Mouse (Mus musculus): Measurements from ENCODE around the gene Cox18.
"Not testable (repeated sequence)": the region's sequence is repeated elsewhere in the genome, so short reads cannot be mapped to it uniquely, and the experiment has no call there.

The Cox18 gene

GRCm38 (mm10) chr5:90223534-90224381 is at the start of gene Cox18:
Cox18 (minus strand) TSS chr5:90224001.
- peak; percentile 100 for DNase-seq

GRCm38 (mm10) chr5:90262230-90262629 is 38.4 kb upstream of the Cox18 start:
- DNase-seq, result not testable (repeated sequence)

DNA sequence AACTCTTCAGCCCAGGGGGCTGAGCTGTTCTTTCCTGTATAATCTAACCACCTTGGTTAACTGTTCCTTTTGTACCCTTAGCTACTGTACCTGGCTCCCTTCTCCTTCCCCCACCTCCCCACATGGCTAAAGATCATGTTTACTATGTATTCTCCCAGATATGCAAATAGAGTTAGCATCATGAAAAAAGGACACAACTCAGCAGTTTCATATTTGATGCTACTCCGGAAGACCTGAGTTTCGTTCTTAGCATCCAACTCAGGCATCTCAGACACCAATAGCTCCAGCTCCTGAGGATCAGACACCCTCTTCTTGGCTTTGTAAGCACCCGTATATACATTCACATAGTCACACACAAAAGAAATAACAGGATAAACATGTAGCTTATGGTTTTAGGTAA is 33.2 kb upstream of the Cox18 start:
- DNase-seq, result no peak

DNA sequence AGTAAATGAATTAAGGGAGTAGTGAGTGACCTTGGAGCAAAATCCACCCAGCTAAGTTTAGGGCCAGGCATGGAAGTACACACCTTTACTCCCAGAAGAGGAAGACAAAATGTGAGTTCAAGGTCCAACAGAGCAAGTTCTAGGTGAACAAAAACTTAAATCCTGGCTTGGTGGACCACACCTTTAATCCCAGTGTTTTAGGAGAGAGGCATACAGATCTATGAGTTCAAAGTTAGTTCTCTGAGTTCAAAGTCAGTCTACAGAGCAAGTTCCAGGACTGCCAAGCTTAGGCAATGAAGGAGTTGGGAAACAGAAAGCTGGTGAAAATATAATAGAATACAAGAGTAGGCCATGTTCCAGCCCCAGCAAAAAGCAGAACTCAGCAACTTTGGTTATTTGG is 23.7 kb upstream of the Cox18 start:
- no peak for DNase-seq

- no peak for DNase-seq
These were observed 23.2 kb upstream of the Cox18 start for GRCm38 (mm10) chr5:90246987-90247386.

DNA sequence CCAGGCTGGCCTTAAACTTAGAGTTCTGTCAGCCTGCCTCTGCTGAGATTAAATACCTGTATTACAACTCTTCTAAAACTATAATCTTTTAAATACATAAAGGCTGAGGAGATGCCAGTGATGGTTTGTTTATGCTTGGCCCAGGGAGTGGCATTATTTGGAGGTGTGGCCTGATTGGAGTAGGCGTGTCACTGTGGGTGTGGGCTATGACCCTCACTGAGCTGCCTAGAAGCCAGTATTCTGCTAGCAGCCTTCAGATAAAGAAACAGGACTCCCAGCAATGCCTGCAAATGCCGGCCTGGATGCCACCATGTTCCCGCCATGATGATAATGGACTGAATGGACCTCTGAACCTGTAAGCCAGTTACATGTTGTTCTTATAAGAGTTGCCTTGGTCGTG is 22.8 kb upstream of the Cox18 start:
- DNase-seq, result no peak

- DNase-seq, result no peak
These were observed 21.6 kb upstream of the Cox18 start for GRCm38 (mm10) chr5:90245416-90245815.

DNA sequence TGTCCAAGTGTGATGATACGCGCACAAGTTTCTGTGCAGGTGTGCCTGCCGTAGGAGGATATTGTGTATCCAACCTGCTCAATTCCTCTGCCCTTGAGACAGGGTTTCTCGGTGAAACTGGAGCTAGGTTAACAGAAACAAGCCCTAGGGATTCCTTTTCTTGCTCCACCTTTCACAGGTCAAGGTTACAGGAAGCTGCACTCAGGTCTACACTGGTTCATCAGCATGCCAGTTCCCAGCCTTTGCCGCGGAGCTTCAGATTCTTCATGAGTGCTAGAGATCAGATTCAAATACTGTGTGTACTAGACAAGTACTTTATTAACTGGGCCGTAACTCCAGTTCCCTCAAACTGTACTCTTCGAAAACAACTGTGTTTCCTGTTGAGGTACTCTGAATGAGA is 11.4 kb upstream of the Cox18 start:
- no peak for DNase-seq

DNA sequence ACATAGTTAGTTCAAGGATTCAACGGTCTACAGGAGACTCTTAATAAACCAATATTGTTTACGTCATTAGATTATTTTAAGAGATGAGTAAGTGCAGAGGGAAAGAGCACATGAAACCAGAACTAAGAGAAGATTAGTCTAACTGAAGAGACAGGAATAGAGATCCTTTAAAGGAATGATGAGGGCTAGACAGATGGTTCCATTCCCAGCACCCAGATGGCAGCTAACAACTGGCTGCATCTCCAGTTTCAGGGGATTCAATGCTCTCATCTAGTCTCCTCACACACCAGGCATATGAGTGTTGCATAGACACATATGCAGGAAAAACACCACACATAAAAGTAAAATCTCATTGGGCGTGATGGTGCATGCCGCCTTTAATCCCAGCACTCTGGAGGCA is 9.5 kb upstream of the Cox18 start:
- no peak for DNase-seq

DNA sequence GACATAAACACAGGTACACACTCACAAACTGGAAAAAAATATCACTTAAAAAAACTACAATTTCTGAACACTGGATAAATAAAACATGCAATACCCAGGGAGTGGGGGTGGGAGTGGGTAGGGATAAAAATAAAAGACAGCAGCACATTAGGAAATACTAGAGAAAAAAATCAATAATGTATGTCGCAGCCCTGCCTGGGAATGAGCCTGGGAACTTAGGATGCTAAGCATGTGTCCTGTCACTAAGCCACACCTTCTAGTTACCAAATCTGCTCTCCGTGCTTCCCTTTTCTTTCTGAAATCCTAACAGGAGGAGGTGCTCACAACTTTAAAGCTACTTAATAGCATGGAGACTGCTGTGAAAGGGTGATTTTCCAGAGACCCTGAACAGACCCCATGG is 6.0 kb upstream of the Cox18 start:
- DNase-seq, result no peak

GRCm38 (mm10) chr5:90226696-90227095 is 2.9 kb upstream of the Cox18 start:
- DNase-seq, result no peak

GRCm38 (mm10) chr5:90224730-90225129 is 929 bp upstream of the Cox18 start:
- DNase-seq, result no peak

DNA sequence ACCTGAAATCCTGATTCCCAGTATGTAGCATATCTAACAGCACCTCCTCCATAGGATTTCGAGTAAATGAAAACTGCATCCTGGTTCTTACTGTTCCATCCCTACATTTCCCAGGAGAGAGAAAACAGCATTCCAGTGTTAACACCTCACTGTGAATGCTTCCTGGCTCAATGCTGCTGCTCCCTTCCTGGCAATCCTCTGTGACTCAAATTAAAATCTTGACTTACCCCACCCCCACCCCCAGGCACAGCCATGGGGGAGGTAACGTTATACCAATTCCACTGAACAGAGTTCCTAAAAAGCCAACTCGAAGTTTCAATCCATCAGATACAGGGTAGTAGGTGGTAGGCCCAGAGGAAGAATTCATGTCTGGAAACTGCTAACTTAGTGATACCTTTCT is 864 bp downstream of the Cox18 start:
- no peak for DNase-seq

- no peak for DNase-seq
These were observed 6.0 kb downstream of the Cox18 start for GRCm38 (mm10) chr5:90217791-90218190.

- no peak for DNase-seq
These were observed 6.6 kb downstream of the Cox18 start for GRCm38 (mm10) chr5:90217226-90217625.

DNA sequence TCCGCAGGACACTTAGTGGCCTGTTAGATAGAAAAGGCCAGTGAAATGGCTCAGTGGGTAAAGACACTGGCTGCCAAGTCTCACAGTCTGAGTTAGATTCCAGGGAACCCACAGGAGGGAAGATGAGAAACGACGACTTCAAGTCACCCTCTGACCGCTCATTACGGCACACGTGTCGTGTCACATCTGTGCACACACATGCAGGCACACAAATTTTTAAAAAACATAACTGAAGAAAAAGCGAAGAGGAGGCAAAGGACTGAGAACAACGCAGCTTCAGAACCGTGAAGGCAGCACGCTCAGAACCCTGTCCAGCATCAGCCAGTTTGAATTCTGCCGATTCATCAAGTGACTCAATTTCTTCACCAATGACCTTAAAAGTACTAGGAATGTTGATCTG is 10.4 kb downstream of the Cox18 start:
- no peak for DNase-seq

- peak; percentile 60 for DNase-seq
These were observed 20.6 kb downstream of the Cox18 start for GRCm38 (mm10) chr5:90203168-90203567.

GRCm38 (mm10) chr5:90202447-90203117 is 21.2 kb downstream of the Cox18 start:
- DNase-seq, result no peak

DNA sequence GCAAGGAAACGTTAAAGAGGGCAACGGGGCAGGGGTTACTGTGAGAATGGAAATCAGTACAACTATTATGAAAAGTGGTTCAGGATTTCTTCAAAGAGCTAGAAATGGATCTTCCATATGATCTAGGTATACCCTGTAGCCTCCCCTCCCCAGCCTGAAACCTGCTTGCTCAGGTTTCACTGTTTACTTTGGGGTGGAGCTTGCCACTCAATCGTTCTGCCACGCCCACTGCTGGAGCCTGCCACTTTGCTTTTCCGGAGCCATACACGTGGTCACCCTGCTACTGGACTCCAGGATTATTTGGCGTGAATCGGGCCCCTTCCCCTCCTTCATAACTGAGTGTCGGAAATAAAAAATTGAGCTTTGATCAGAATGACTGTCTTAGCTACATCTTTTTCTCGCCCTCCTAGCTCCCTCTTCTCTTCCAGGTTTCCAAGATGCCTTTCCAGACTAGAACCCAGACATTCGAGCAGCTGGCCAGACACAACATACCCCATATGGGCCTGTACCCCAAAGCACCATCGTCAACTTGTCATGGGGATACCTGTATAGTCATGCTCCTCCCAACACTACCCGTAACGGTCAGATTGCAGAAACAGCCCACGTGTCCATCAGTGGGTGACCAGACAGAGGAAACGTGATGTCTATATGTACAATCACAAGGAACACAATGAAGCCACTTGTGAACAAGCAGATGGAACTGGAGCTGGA is 23.7 kb downstream of the Cox18 start:
- DNase-seq, result no peak

DNA sequence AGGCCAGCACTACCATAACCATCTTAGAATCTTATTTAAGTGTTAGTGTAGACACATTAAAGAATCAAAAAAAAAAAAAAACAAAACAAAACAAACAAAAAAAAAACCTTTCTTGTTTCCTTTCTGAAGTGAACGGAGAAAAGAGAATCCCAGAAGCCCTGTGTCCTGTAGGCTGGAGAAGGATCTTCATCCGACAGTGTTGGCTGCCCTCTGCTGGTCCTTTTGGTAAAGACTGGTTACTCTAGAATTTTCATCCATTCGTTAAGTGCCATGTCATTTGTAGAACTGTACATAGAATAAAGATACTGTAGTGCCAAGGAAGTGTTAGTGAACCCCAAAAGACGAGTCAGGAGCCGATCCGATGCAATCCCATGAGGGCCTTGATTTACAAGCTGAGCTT is 29.0 kb downstream of the Cox18 start:
- DNase-seq, result peak; percentile 83

- no peak for DNase-seq
These were observed 41.0 kb downstream of the Cox18 start for GRCm38 (mm10) chr5:90182782-90183181.

GRCm38 (mm10) chr5:90179094-90179493 is 44.7 kb downstream of the Cox18 start:
- no peak for DNase-seq

GRCm38 (mm10) chr5:90178116-90178515 is 45.7 kb downstream of the Cox18 start:
- no peak for DNase-seq

All from kidney, postnatal 10 days (tissue).